In genomic region chr9:105272241-105272640, GRCm38 (mm10) we compare ENCODE assay signal across 11 mouse cellular contexts.
DNase-seq lines count a peak whose midpoint lies in the region; ATAC-seq lines count a peak whose summit lies in the region.
"Had no signal": no experiment of that assay in that cellular context is flagged by ENCODE, and none has a peak within 500 bp of the region (broad histone marks: within the 10 kb centered on the region; RNA-seq: fewer than 3 reads in every experiment).

No protein-coding gene starts in this region.

- peak; percentile 33 for DNase-seq in kidney, adult 9 months
- no peak for DNase-seq in kidney, adult 11 months
- DNase-seq in R1 (ENCODE audit: low read depth, low spot score): peak; percentile 57
- DNase-seq in embryonic facial prominence, embryonic 10.5 days (ENCODE audit: low spot score): peak; percentile 68
- peak; percentile 5 to 21 for DNase-seq in lung, postnatal 4 days
- no peak for DNase-seq in frontal cortex, postnatal 25 days (ENCODE audit: low spot score in 2 of 2)
- DNase-seq: forebrain, postnatal 0 days had no signal

- no peaks in the 10 kb centered on the region for H3K27me3 ChIP-seq in embryonic facial prominence, embryonic 10.5 days (replicated peaks; ENCODE audit: low read depth, poor library complexity, severe bottlenecking)
- H3K27me3 ChIP-seq: hindbrain, embryonic 12.5 days had no signal

- no peak overlapping the region for H3K4me3 ChIP-seq in embryonic facial prominence, embryonic 10.5 days
- H3K4me3 ChIP-seq: hindbrain, embryonic 12.5 days had no signal

- ATAC-seq in megakaryocyte, adult 5-6 weeks (ENCODE audit: poor library complexity, severe bottlenecking): no peak
- ATAC-seq in erythroblast, adult 5-6 weeks (replicated peaks; ENCODE audit: low FRiP score, poor library complexity, severe bottlenecking): no peak
- ATAC-seq: forebrain, postnatal 0 days had no signal

- H3K4me1 ChIP-seq in embryonic facial prominence, embryonic 10.5 days: no peaks in the 10 kb centered on the region

- H3K36me3 ChIP-seq in embryonic facial prominence, embryonic 10.5 days (replicated peaks): no peaks in the 10 kb centered on the region
- H3K36me3 ChIP-seq: hindbrain, embryonic 12.5 days had no signal

- H3K27ac ChIP-seq in embryonic facial prominence, embryonic 10.5 days (replicated peaks): no peak overlapping the region
- H3K27ac ChIP-seq: hindbrain, embryonic 12.5 days; macrophage had no signal

- H3K9me3 ChIP-seq in embryonic facial prominence, embryonic 10.5 days: no peaks in the 10 kb centered on the region
- H3K9me3 ChIP-seq: hindbrain, embryonic 12.5 days had no signal

- WGBS in embryonic facial prominence, embryonic 10.5 days: 11% methylated on average over 7 of the region's 7 CpGs

Comparison
In these comparisons a context has a peak if more than half of its experiments do, and no peak if none do; other contexts are left out.
1. DNase-seq: peak in kidney, adult 9 months (single experiment), R1 (single experiment), embryonic facial prominence, embryonic 10.5 days (single experiment) and lung, postnatal 4 days (2 of 2); none in kidney, adult 11 months (single experiment) and frontal cortex, postnatal 25 days (0 of 2).